Mouse (Mus musculus) MEL (cell line): ENCODE measurements around the gene Riok1. TPM values are rescaled to one million over a fixed set of nuclear protein-coding genes. Genes with fewer than 3 reads are reported as not detected.
A peak's percentile ranks its signal among the peaks of the same experiment; 100 is the strongest.

Experiments used
- DNase-seq: peaks from one replicate; pipeline ENCODE4 v3.0.0; 2011; ENCODE audit warnings: low read depth, low spot score
- H3K27ac ChIP-seq: 2 replicates; pipeline ENCODE4 v1.5.1; 2012; ENCODE audit warnings: low read depth, mild to moderate bottlenecking, control low read depth, low read length, moderate library complexity; ENCODE audit not compliant: control insufficient read depth
- H3K27me3 ChIP-seq, 2 experiments: fragments of 150-350 bp in 1 of 2; sonication (generic) in 1 of 2; 2 replicates each; pipeline ENCODE4 v1.6.1; 2012; ENCODE audit warnings: low read length in 2 of 2, mild to moderate bottlenecking in 2 of 2, improper control_type of control experiment in 1 of 2, moderate library complexity in 1 of 2; ENCODE audit not compliant: insufficient read depth in 2 of 2, control insufficient read depth in 1 of 2
- H3K36me3 ChIP-seq, 2 experiments: 2 replicates each; pipeline ENCODE4 v1.6.1; 2012 to 2014; ENCODE audit warnings: low read length in 2 of 2, improper control_type of control experiment in 1 of 2, inconsistent platforms in 1 of 2, mild to moderate bottlenecking in 1 of 2; ENCODE audit not compliant: insufficient read depth in 2 of 2, control insufficient read depth in 1 of 2
- H3K4me1 ChIP-seq, 2 experiments: fragments of 150-350 bp in 1 of 2; sonication (generic) in 1 of 2; 2 replicates each; pipeline ENCODE4 v1.6.1; 2012; ENCODE audit warnings: low read length in 2 of 2, improper control_type of control experiment in 1 of 2, mild to moderate bottlenecking in 1 of 2; ENCODE audit not compliant: insufficient read depth in 2 of 2, control insufficient read depth in 1 of 2
- H3K4me3 ChIP-seq, 2 experiments: fragments of 150-350 bp in 1 of 2; sonication (generic) in 1 of 2; 2 replicates each; pipeline ENCODE4 v1.5.1; 2012; ENCODE audit warnings: low read depth in 2 of 2, low read length in 2 of 2, mild to moderate bottlenecking in 2 of 2, moderate library complexity in 2 of 2, control low read depth in 1 of 2, improper control_type of control experiment in 1 of 2; ENCODE audit not compliant: control insufficient read depth in 1 of 2, insufficient read depth in 1 of 2
- H3K79me2 ChIP-seq: 2 replicates; pipeline ENCODE4 v1.6.1; 2012; ENCODE audit warnings: mild to moderate bottlenecking, low read length, moderate library complexity; ENCODE audit not compliant: control insufficient read depth, poor library complexity, insufficient read depth
- H3K9ac ChIP-seq: 2 replicates; pipeline ENCODE4 v1.6.1; 2012; ENCODE audit warnings: low read depth, mild to moderate bottlenecking, control low read depth, low read length, moderate library complexity; ENCODE audit not compliant: control insufficient read depth, poor library complexity, severe bottlenecking
- H3K9me3 ChIP-seq: fragments of 150-350 bp; sonication (generic); replicated peaks from 2 replicates; pipeline ENCODE4 v1.6.1; 2012; ENCODE audit warnings: mild to moderate bottlenecking, low read length, improper control_type of control experiment, moderate library complexity; ENCODE audit not compliant: insufficient read depth
- CHD2 ChIP-seq: IDR thresholded peaks from 2 replicates; pipeline ENCODE4 v1.6.1; 2011; ENCODE audit warnings: low read length, improper control_type of control experiment
- ETS1 ChIP-seq: IDR thresholded peaks from 2 replicates; pipeline ENCODE4 v1.6.1; 2012; ENCODE audit warnings: low read depth, mild to moderate bottlenecking, inconsistent platforms, low read length, improper control_type of control experiment, moderate library complexity
- GABPA ChIP-seq: IDR thresholded peaks from 2 replicates; pipeline ENCODE4 v1.6.1; 2012; ENCODE audit warnings: low read depth, mild to moderate bottlenecking, inconsistent platforms, low read length, improper control_type of control experiment, moderate library complexity
- GATA1 ChIP-seq: IDR thresholded peaks from 2 replicates; pipeline ENCODE4 v1.6.1; 2011; ENCODE audit warnings: low read depth, low read length, improper control_type of control experiment
- HCFC1 ChIP-seq: IDR thresholded peaks from 2 replicates; pipeline ENCODE4 v1.6.1; 2012; ENCODE audit warnings: low read depth, mild to moderate bottlenecking, inconsistent platforms, low read length, improper control_type of control experiment, moderate library complexity
- MAX ChIP-seq: IDR thresholded peaks from 2 replicates; pipeline ENCODE4 v1.6.1; 2011; ENCODE audit warnings: low read length, improper control_type of control experiment
- MAZ ChIP-seq: IDR thresholded peaks from 2 replicates; pipeline ENCODE4 v1.6.1; 2012; ENCODE audit warnings: low read depth, mild to moderate bottlenecking, inconsistent platforms, low read length, improper control_type of control experiment
- MYB ChIP-seq: IDR thresholded peaks from 2 replicates; pipeline ENCODE4 v1.6.1; 2011; ENCODE audit warnings: mild to moderate bottlenecking, low read depth, low read length, improper control_type of control experiment
- MYC ChIP-seq: IDR thresholded peaks from 2 replicates; pipeline ENCODE4 v1.6.1; 2011; ENCODE audit warnings: low read depth, mild to moderate bottlenecking, low read length, improper control_type of control experiment, moderate library complexity
- POLR2AphosphoS2 ChIP-seq: IDR thresholded peaks from 2 replicates; pipeline ENCODE4 v1.6.1; 2011; ENCODE audit warnings: low read length, improper control_type of control experiment
- POLR2AphosphoS5 ChIP-seq: IDR thresholded peaks from 2 replicates; pipeline ENCODE4 v1.6.1; 2012; ENCODE audit warnings: low read depth, borderline replicate concordance, mild to moderate bottlenecking, inconsistent platforms, low read length, moderate library complexity, mixed read lengths
- RAD21 ChIP-seq: IDR thresholded peaks from 2 replicates; pipeline ENCODE4 v1.6.1; 2011; ENCODE audit warnings: mild to moderate bottlenecking, low read depth, low read length, improper control_type of control experiment
- SIN3A ChIP-seq: IDR thresholded peaks from 2 replicates; pipeline ENCODE4 v1.6.1; 2012; ENCODE audit warnings: low read length, improper control_type of control experiment, inconsistent platforms
- SMC3 ChIP-seq: IDR thresholded peaks from 2 replicates; pipeline ENCODE4 v1.6.1; 2011; ENCODE audit warnings: low read depth, low read length, improper control_type of control experiment
- UBTF ChIP-seq: IDR thresholded peaks from 2 replicates; pipeline ENCODE4 v1.6.1; 2012; ENCODE audit warnings: low read depth, mild to moderate bottlenecking, inconsistent platforms, low read length, improper control_type of control experiment, moderate library complexity, borderline replicate concordance; ENCODE audit not compliant: insufficient read depth
- USF1 ChIP-seq: IDR thresholded peaks from 2 replicates; pipeline ENCODE4 v1.6.1; 2014; ENCODE audit warnings: low read depth, mild to moderate bottlenecking, inconsistent platforms, low read length, improper control_type of control experiment, moderate library complexity
- ZC3H11A ChIP-seq: IDR thresholded peaks from 2 replicates; pipeline ENCODE4 v1.6.1; 2012; ENCODE audit warnings: low read depth, mild to moderate bottlenecking, inconsistent platforms, low read length, improper control_type of control experiment
- ZKSCAN1 ChIP-seq: IDR thresholded peaks from 2 replicates; pipeline ENCODE4 v1.6.1; 2012; ENCODE audit warnings: low read depth, mild to moderate bottlenecking, inconsistent platforms, low read length, improper control_type of control experiment, moderate library complexity
- ZNF384 ChIP-seq: IDR thresholded peaks from 2 replicates; pipeline ENCODE4 v1.6.1; 2012; ENCODE audit warnings: low read depth, mild to moderate bottlenecking, inconsistent platforms, low read length, improper control_type of control experiment
- polyA plus RNA-seq, 2 experiments: library from polyadenylated mRNA; stranded (reverse) in 1 of 2; unstranded in 1 of 2; fragments of >175 nt in 1 of 2; fragments of >200 nt in 1 of 2; gene quantifications; 2 replicates each; pipeline versions ENCODE4 v1.2.1 to v1.2.4; 2012; ENCODE audit warnings: low replicate concordance in 2 of 2, low read depth in 1 of 2; ENCODE audit not compliant: insufficient read length in 2 of 2, insufficient read depth in 1 of 2, missing spikeins in 1 of 2
- total RNA-seq: library from RNA; depleted of rRNA; stranded (reverse); fragments of 300-350 nt; gene quantifications from 2 replicates; pipeline ENCODE4 v1.2.3, GENCODE M21; 2012

Riok1 gene
- total and polyA plus RNA-seq, 3 experiments, result 40.5 to 43.7 TPM; not detected in 1

DNA sequence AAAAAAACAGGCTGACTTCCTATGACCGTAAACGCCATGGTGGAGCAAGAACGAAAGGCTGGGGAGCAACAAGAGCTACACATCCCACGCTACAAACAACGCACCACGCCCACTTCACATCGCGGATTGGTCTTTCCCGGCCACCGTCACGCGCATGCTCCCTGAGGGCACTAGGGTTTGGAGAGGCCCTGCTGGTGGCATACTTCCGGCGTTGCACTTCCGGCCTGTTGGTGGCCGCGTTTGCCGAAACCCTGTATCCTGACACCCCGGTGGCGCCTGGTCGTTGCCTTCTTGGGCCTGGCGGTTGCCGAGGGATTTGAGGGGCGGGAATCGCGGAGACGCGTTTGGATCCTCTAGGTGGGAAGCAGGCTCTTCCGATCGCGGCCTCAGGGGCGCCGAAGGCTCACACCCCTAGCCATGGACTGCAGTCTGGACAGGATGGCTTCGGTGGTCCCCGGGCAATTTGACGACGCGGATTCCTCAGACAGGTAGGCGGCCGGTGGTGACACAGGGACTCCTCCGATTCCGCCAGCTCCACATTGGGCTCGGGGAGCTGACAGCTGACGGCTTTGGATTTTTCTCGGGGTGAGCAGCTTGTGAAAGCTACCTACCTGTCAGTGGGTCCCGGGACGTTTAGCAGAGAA lies 371 bp downstream of the Riok1 start, which contains the start of gene Cage1 (continued):
- TF ChIP-seq GATA1 (no peak), SMC3 (peak; percentile 17; the same call in 1 of the 2 replicates)

GRCm38 (mm10) chr13:38037811-38038210 lies 1.0 kb downstream of the Riok1 start:
- Histone ChIP-seq H3K27ac (no peak overlapping the region), H3K9me3 (no peaks in the 10 kb centered on the region), H3K9ac (peak overlapping the region; percentile 88), H3K36me3 (peaks cover 12 to 20% of the 10 kb centered on the region in 2 experiments), H3K79me2 (peaks cover 31% of the 10 kb centered on the region), H3K27me3 (no peaks in the 10 kb centered on the region), H3K4me1 (peaks cover 2 to 9% of the 10 kb centered on the region in 2 experiments; a peak in 3 of 4 replicates), H3K4me3 (peak overlapping the region; percentile 76 to 87)
- TF ChIP-seq USF1, result no peak
- TF ChIP-seq MAX, result no peak
- no peak for TF ChIP-seq GABPA
- TF ChIP-seq CHD2, result no peak
- no peak for TF ChIP-seq ETS1
- TF ChIP-seq ZKSCAN1, result no peak
- TF ChIP-seq ZNF384, result no peak
- TF ChIP-seq MYB, result no peak
- no peak for TF ChIP-seq MAZ
- TF ChIP-seq GATA1, result no peak
- TF ChIP-seq POLR2AphosphoS5, result no peak
- TF ChIP-seq UBTF, result no peak
- no peak for TF ChIP-seq SIN3A
- TF ChIP-seq MYC, result no peak
- peak; percentile 41 for DNase-seq

- H3K36me3 ChIP-seq, result peaks cover 0 to 25% of the 10 kb centered on the region in 2 experiments; a peak in 2 of 4 replicates
- H3K4me3 ChIP-seq, result no peak overlapping the region
- H3K79me2 ChIP-seq, result no peaks in the 10 kb centered on the region
- no peaks in the 10 kb centered on the region for H3K9me3 ChIP-seq
- DNase-seq, result no peak
- H3K27me3 ChIP-seq, result no peaks in the 10 kb centered on the region
- H3K27ac ChIP-seq, result no peak overlapping the region
- no peak for TF ChIP-seq CHD2
- TF ChIP-seq GATA1, result 0 out of 2 replicates have a peak, but pooled peaks have one; percentile 20
- TF ChIP-seq POLR2AphosphoS2, result no peak
- TF ChIP-seq HCFC1, result no peak
- TF ChIP-seq ZC3H11A, result no peak
- TF ChIP-seq RAD21, result no peak
- H3K9ac ChIP-seq, result no peak overlapping the region
- H3K4me1 ChIP-seq, result no peaks in the 10 kb centered on the region; a peak in 1 of 4 replicates
These were observed 13.1 kb downstream of the Riok1 start for GRCm38 (mm10) chr13:38049888-38050287.
